Mouse (Mus musculus): ENCODE results near the gene Gpatch8.

DNA sequence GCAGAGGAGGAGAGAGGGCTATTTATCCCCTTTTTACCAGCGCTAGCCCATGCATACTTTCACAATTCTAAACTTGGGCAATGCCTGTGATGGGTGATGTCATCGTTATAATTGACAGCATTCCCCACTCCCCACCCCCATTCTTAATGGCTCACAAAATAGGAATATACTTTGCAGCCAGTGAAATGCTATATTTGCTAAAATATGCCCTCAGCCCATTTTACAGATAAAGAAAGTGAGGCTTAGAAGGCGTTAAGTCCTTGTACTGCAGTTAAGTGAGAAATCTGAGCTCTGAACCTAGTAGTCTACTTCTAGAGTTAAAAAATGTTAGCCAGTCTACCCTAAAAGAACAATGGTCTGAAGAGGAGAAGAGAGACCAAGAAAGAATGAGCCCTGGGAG is 111.9 kb downstream of the Gpatch8 start:
- TF ChIP-seq CTCF (IDR thresholded peaks at IDR 0.05; ENCODE audit: extremely low read depth, insufficient read depth, low read length) (no peak), POLR2A (IDR thresholded peaks at IDR 0.05; ENCODE audit: extremely low read depth, insufficient read depth, low read length) (no peak)
